Mouse (Mus musculus): ENCODE results near the gene Hrc. TPM values are rescaled to one million over a fixed set of nuclear protein-coding genes. Genes with fewer than 3 reads are reported as not detected.
A peak's percentile ranks its signal among the peaks of the same experiment; 100 is the strongest.

Gene Hrc
- total and polyA plus RNA-seq, 2 experiments from 2014 or later: 0.52 TPM; not detected in 1

- 0 out of 2 replicates have a peak, but pooled peaks cover 8% of the 10 kb centered on the region for H3K36me3 ChIP-seq (ENCODE audit: insufficient read depth)
- DNase-seq: peak; percentile 35
- H3K27me3 ChIP-seq (ENCODE audit: insufficient read depth, low read length): no peaks in the 10 kb centered on the region
- H3K4me2 ChIP-seq (ENCODE audit: low read depth): peak overlapping the region; percentile 38
- peaks cover 7% of the 10 kb centered on the region for H3K4me1 ChIP-seq (ENCODE audit: insufficient read depth)
- H3K9ac ChIP-seq: 0 out of 2 replicates have a peak overlapping the region, but pooled peaks have one; percentile 18
- 0 out of 2 replicates have a peak, but pooled peaks have one; percentile 14 for ATAC-seq
- 25% methylated on average over 12 of the region's 13 CpGs for WGBS
- H3K9me3 ChIP-seq (ENCODE audit: low read length): no peaks in the 10 kb centered on the region
- no peak overlapping the region for H3K27ac ChIP-seq (ENCODE audit: low read depth, low read length)
- TF ChIP-seq CTCF (IDR thresholded peaks at IDR 0.05; ENCODE audit: low read depth): no peak
- H3K4me3 ChIP-seq (ENCODE audit: low read depth, low read length): peak overlapping the region; percentile 24
These were observed 30.2 kb upstream of the Hrc start for GRCm38 (mm10) chr7:45304869-45305268.

- H3K9me3 ChIP-seq (ENCODE audit: low read length): no peaks in the 10 kb centered on the region
- 6% methylated on average over 17 of the region's 17 CpGs for whole genome bisulfite sequencing
- 0 out of 2 replicates have a peak, but pooled peaks cover 8% of the 10 kb centered on the region for H3K36me3 ChIP-seq (ENCODE audit: insufficient read depth)
- no peak overlapping the region for H3K9ac ChIP-seq
- peak; percentile 84 for TF ChIP-seq CTCF (IDR thresholded peaks at IDR 0.05; ENCODE audit: low read depth)
- peak; percentile 74 for DNase-seq
- H3K4me2 ChIP-seq (ENCODE audit: low read depth): peak overlapping the region; percentile 38
- ATAC-seq: peak; percentile 66
- peak overlapping the region; percentile 24 for H3K4me3 ChIP-seq (ENCODE audit: low read depth, low read length)
- H3K27ac ChIP-seq (ENCODE audit: low read depth, low read length): no peak overlapping the region
- peaks cover 3% of the 10 kb centered on the region; the same call in 1 of the 2 replicates for H3K4me1 ChIP-seq (ENCODE audit: insufficient read depth)
- H3K27me3 ChIP-seq (ENCODE audit: insufficient read depth, low read length): no peaks in the 10 kb centered on the region
These were observed 29.8 kb upstream of the Hrc start for GRCm38 (mm10) chr7:45305275-45305674.

- H3K4me3 ChIP-seq (ENCODE audit: low read depth, low read length): no peak overlapping the region
- no peak for ATAC-seq
- H3K4me2 ChIP-seq (ENCODE audit: low read depth): no peak overlapping the region
These were observed 26.4 kb upstream of the Hrc start for GRCm38 (mm10) chr7:45308551-45309240.

GRCm38 (mm10) chr7:45309455-45309854 lies 25.6 kb upstream of the Hrc start:
- H3K4me3 ChIP-seq (ENCODE audit: low read depth, low read length): no peak overlapping the region
- H3K4me2 ChIP-seq (ENCODE audit: low read depth): no peak overlapping the region
- ATAC-seq: no peak
- no peaks in the 10 kb centered on the region for H3K36me3 ChIP-seq (ENCODE audit: insufficient read depth)
- peak; percentile 62 for TF ChIP-seq CTCF (IDR thresholded peaks at IDR 0.05; ENCODE audit: low read depth)
- H3K9ac ChIP-seq: no peak overlapping the region
- 8% methylated on average over 9 of the region's 9 CpGs for WGBS
- no peaks in the 10 kb centered on the region for H3K9me3 ChIP-seq (ENCODE audit: low read length)
- H3K27me3 ChIP-seq (ENCODE audit: insufficient read depth, low read length): no peaks in the 10 kb centered on the region
- H3K27ac ChIP-seq (ENCODE audit: low read depth, low read length): no peak overlapping the region
- DNase-seq: peak; percentile 47
- no peaks in the 10 kb centered on the region for H3K4me1 ChIP-seq (ENCODE audit: insufficient read depth)

More at GRCm38 (mm10) chr7:45308551-45309240, 26.4 kb upstream of the Hrc start:
- 0 out of 2 replicates have a peak, but pooled peaks cover 3% of the 10 kb centered on the region for H3K36me3 ChIP-seq (ENCODE audit: insufficient read depth)
- TF ChIP-seq CTCF (IDR thresholded peaks at IDR 0.05; ENCODE audit: low read depth): no peak
- WGBS: 68% methylated on average over 15 of the region's 15 CpGs
- no peaks in the 10 kb centered on the region for H3K27me3 ChIP-seq (ENCODE audit: insufficient read depth, low read length)
- DNase-seq: no peak
- H3K9me3 ChIP-seq (ENCODE audit: low read length): no peaks in the 10 kb centered on the region
- H3K9ac ChIP-seq: no peak overlapping the region
- H3K27ac ChIP-seq (ENCODE audit: low read depth, low read length): no peak overlapping the region
- no peaks in the 10 kb centered on the region for H3K4me1 ChIP-seq (ENCODE audit: insufficient read depth)

DNA sequence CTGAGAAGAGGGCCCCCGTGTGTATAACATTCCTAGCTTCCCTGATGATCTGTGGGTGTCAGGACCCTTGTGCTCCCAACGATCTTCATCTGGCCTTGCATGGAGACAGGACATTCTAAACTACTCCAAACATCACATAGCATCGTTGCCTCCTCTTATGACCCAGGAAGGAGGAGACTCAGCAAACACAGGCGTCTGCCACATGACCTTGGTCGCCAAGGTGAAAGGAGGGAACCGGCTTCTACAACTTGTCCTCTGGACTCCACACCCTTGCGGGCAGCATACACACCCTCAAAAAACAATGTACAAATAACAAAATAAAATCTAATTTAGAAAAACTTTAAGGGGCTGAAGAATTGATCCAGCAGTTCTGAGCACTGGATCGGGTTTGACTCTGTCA lies 23.1 kb upstream of the Hrc start:
- Histone ChIP-seq H3K4me3 (ENCODE audit: low read depth, low read length) (no peak overlapping the region), H3K36me3 (ENCODE audit: insufficient read depth) (peaks cover 9% of the 10 kb centered on the region), H3K9ac (no peak overlapping the region), H3K9me3 (ENCODE audit: low read length) (no peaks in the 10 kb centered on the region), H3K27ac (ENCODE audit: low read depth, low read length) (no peak overlapping the region), H3K4me2 (ENCODE audit: low read depth) (no peak overlapping the region), H3K27me3 (ENCODE audit: insufficient read depth, low read length) (no peaks in the 10 kb centered on the region), H3K4me1 (ENCODE audit: insufficient read depth) (no peaks in the 10 kb centered on the region)
- DNase-seq: no peak
- no peak for ATAC-seq
- WGBS: 75% methylated on average over 8 of the region's 8 CpGs
- TF ChIP-seq CTCF (IDR thresholded peaks at IDR 0.05; ENCODE audit: low read depth): no peak

DNA sequence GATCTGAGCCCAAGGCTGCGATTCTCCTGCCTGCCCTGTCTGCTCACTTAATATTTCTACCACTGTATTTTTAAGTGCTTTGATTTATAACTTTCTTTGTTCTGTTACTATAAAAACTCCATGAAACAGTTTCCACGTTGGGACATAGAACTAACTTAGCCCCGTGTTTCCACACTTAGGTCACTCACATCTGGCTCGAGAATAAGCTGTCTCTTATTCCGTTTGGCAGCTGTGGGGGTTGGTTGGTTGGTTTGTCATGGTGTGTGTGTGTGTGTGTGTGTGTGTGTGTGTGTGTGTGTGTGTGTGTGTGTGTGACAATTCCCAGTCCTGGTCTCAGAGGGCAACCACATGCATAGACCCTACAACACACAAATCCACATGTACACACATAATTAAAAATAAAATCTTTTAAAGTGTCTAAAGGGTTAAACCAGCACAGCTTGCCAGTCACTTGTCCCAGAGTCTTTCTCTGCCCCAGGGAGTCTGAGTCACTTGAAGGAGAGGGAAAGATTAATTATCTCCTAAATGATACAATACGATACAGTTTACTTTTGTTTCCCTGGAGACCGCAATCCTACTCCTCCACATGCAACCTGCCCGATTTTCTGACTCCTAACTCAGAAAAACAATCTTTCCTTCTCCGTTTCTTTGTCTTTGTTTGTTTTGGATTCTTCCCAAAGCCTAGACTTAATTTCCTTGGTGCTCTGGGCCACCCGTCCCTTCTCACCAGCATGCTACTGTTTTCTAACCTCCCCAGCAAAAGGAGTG lies 22.2 kb upstream of the Hrc start:
- Histone ChIP-seq H3K4me1 (ENCODE audit: insufficient read depth) (no peaks in the 10 kb centered on the region), H3K9me3 (ENCODE audit: low read length) (no peaks in the 10 kb centered on the region), H3K27me3 (ENCODE audit: insufficient read depth, low read length) (no peaks in the 10 kb centered on the region), H3K36me3 (ENCODE audit: insufficient read depth) (peaks cover 11% of the 10 kb centered on the region), H3K9ac (no peak overlapping the region), H3K4me2 (ENCODE audit: low read depth) (no peak overlapping the region), H3K27ac (ENCODE audit: low read depth, low read length) (no peak overlapping the region), H3K4me3 (ENCODE audit: low read depth, low read length) (no peak overlapping the region)
- no peak for TF ChIP-seq CTCF (IDR thresholded peaks at IDR 0.05; ENCODE audit: low read depth)
- DNase-seq (no peak), ATAC-seq (no peak)
- WGBS: 23% methylated on average over 10 of the region's 10 CpGs

GRCm38 (mm10) chr7:45313495-45313894 lies 21.6 kb upstream of the Hrc start:
- WGBS: 38% methylated on average over 9 of the region's 9 CpGs
- Histone ChIP-seq H3K27me3 (ENCODE audit: insufficient read depth, low read length) (no peaks in the 10 kb centered on the region), H3K4me1 (ENCODE audit: insufficient read depth) (no peaks in the 10 kb centered on the region), H3K27ac (ENCODE audit: low read depth, low read length) (no peak overlapping the region), H3K36me3 (ENCODE audit: insufficient read depth) (peaks cover 11% of the 10 kb centered on the region), H3K4me2 (ENCODE audit: low read depth) (no peak overlapping the region), H3K9ac (no peak overlapping the region), H3K9me3 (ENCODE audit: low read length) (no peaks in the 10 kb centered on the region), H3K4me3 (ENCODE audit: low read depth, low read length) (no peak overlapping the region)
- no peak for ATAC-seq
- TF ChIP-seq CTCF (IDR thresholded peaks at IDR 0.05; ENCODE audit: low read depth): no peak
- no peak for DNase-seq
